Mouse (Mus musculus): ENCODE results near the gene Slc22a1. TPM values are rescaled to one million over a fixed set of nuclear protein-coding genes. Genes with fewer than 3 reads are reported as not detected.
"Not testable (repeated sequence)": the region's sequence is repeated elsewhere in the genome, so short reads cannot be mapped to it uniquely, and the experiment has no call there.

The Slc22a1 gene
- total RNA-seq, 1 experiment from 2014 or later: not detected

DNA sequence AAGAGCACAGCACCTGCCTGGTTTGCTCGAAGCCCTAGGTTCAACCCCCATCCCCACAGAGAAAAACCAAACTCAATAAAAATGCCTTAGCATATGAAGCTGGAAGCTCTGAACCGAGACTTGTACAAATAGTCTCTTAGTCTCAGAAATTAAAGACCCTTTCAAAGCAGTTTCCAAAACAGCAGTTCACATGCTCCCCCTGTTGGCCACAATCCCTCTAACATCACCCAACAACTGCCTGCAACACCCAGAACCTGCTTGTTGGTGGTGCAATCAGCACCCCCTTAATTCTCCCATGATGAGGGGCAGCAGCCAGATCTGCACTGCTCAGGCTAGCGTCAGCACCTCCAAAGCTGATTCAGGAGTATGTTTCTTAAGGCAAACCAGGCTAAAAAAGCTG lies 13.9 kb upstream of the Slc22a1 start:
- ATAC-seq (replicated peaks; ENCODE audit: insufficient number of reproducible peaks, low FRiP score, low TSS enrichment, poor library complexity, severe bottlenecking): no peak

GRCm38 (mm10) chr17:12688427-12689110 lies 12.9 kb upstream of the Slc22a1 start:
- ATAC-seq (replicated peaks; ENCODE audit: insufficient number of reproducible peaks, low FRiP score, low TSS enrichment, poor library complexity, severe bottlenecking): no peak

DNA sequence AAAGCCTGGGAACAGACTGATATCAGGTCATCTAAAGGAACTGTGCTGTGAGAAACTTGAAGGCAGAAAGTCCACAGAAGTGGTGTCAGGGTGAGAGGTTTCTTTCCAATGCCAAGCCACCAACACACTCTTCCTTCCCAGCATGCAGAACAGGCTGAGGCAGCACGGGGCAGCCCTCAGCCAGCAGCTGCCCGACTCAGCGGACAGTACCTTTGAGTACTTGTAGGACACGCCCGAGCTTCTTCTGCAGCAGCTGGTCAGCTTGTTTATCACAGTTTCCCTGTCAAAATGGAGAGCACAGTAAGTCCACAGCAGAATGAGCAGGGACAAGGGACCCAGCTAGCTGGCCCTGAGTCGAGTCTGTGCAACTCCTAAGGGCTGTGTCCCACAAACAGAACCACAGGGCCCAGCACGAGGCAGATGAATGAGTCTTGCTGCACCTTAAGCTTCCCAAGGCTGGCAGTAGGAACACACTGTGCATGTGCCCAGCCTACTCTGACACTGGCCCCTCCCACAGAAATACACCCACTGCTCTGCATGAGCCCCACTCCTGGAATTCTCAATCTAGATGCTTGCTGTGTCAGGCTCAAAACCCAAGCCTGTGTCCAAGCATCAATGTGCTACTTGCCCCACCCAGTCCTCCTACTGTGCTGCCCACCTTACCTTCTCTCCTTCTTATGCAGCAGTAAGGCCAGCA lies 9.4 kb upstream of the Slc22a1 start:
- ATAC-seq (replicated peaks; ENCODE audit: insufficient number of reproducible peaks, low FRiP score, low TSS enrichment, poor library complexity, severe bottlenecking): no peak

- no peak for ATAC-seq (replicated peaks; ENCODE audit: insufficient number of reproducible peaks, low FRiP score, low TSS enrichment, poor library complexity, severe bottlenecking)
Measured at GRCm38 (mm10) chr17:12684412-12684811, 8.8 kb upstream of the Slc22a1 start.

- ATAC-seq (replicated peaks; ENCODE audit: insufficient number of reproducible peaks, low FRiP score, low TSS enrichment, poor library complexity, severe bottlenecking): no peak
Measured at GRCm38 (mm10) chr17:12683582-12683981, 8.0 kb upstream of the Slc22a1 start.

GRCm38 (mm10) chr17:12678261-12678660 lies 2.6 kb upstream of the Slc22a1 start:
- ATAC-seq (replicated peaks; ENCODE audit: insufficient number of reproducible peaks, low FRiP score, low TSS enrichment, poor library complexity, severe bottlenecking): no peak

- no peak for ATAC-seq (replicated peaks; ENCODE audit: insufficient number of reproducible peaks, low FRiP score, low TSS enrichment, poor library complexity, severe bottlenecking)
Measured at GRCm38 (mm10) chr17:12677139-12677538, 1.5 kb upstream of the Slc22a1 start.

GRCm38 (mm10) chr17:12674980-12675379 lies 649 bp downstream of the Slc22a1 start:
- not testable (repeated sequence) for ATAC-seq (replicated peaks; ENCODE audit: insufficient number of reproducible peaks, low FRiP score, low TSS enrichment, poor library complexity, severe bottlenecking)

DNA sequence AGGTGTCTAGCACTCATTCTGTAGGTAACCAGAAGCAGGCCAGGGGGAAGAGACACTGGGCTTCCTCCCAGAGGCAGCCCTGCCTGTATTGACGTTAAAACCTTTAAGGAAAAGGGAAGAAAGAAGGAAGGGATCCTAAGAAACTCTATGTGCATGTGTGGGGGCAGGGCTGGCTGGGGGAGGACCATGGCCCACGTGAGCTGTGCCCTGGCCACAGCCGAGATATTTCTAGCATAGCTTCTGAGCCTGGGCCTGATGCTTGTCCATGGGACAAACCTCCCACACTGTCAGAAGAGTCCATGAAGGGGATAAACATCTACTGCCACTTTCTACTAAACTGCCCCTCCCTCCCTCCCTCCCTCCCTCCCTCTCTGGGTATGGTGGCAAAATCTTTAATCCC lies 1.8 kb downstream of the Slc22a1 start:
- ATAC-seq (replicated peaks; ENCODE audit: insufficient number of reproducible peaks, low FRiP score, low TSS enrichment, poor library complexity, severe bottlenecking): no peak

- ATAC-seq (replicated peaks; ENCODE audit: insufficient number of reproducible peaks, low FRiP score, low TSS enrichment, poor library complexity, severe bottlenecking): no peak
Measured at GRCm38 (mm10) chr17:12672285-12672790, 3.3 kb downstream of the Slc22a1 start.

DNA sequence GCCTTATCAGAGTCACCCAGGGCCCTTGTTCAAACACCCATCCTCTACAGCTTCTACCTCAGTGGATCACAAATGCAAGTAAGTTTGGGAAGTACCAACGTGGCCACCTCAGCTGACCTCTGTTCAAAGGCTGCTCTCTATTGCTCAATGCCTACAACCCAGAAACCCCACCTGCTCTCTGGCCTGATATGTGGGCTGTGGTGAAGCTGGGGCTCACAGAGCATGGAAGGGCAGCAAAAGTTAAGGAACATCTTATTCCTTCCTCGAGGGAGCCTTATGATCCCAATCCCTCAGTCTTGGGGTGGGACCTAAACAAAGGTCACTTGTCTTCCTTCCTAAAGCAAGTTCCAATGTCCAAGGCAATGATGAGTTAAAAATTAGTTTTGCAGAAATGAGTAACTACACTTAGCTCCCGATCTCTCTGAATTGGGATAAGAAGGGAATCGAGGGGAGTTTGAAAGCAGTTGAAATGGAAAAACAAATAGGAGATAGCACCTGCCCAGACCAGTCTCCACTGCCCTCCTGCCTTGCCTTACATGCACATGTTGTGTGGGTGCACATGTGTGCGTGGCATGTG lies 4.5 kb downstream of the Slc22a1 start:
- no peak for ATAC-seq (replicated peaks; ENCODE audit: insufficient number of reproducible peaks, low FRiP score, low TSS enrichment, poor library complexity, severe bottlenecking)

- ATAC-seq (replicated peaks; ENCODE audit: insufficient number of reproducible peaks, low FRiP score, low TSS enrichment, poor library complexity, severe bottlenecking): no peak
Measured at GRCm38 (mm10) chr17:12669363-12669679, 6.3 kb downstream of the Slc22a1 start.

DNA sequence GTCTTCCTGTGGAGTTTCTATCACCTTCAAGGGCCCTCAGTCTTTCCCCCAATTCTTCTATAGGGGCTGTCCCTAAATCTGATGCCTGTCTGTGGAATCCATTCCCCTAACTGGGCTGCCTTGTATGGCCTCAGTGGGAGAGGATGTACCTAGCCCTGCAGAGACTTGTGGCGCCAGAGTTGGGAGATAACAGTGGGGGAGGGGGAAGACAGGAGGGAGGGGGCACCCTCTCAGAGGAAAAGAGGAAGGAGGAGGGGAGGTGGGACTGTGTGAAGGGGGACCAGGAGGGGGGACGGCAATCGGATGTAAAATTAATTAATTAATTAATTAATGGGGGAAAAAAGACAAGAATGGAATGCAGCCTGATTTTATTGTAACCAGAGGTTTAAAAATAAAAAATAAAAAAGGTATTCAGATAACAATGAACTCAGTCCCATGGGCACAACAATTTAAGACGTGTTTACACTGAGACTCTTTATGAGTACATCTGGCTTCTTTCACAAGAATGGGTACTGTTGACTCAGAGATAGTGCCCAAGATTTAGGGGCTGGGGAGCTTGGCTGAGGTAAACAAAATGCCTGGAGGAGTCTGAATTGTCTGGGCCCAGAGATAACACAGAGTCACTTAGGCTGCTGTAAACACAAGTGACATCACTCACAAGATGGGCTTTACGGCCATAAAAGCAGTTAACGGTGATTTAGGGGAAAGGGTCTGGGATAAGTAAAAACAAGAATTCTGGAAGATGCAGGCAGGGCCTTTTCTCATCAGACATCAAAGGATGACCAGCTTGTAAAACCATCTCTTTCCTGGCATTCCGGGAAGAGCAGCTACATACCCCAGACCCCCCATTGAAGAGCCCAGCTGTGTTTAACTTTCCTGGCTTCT lies 6.9 kb downstream of the Slc22a1 start:
- no peak for ATAC-seq (replicated peaks; ENCODE audit: insufficient number of reproducible peaks, low FRiP score, low TSS enrichment, poor library complexity, severe bottlenecking)

- no peak for ATAC-seq (replicated peaks; ENCODE audit: insufficient number of reproducible peaks, low FRiP score, low TSS enrichment, poor library complexity, severe bottlenecking)
Measured at GRCm38 (mm10) chr17:12664156-12664555, 11.5 kb downstream of the Slc22a1 start.

GRCm38 (mm10) chr17:12660572-12661260 lies 14.9 kb downstream of the Slc22a1 start:
- no peak for ATAC-seq (replicated peaks; ENCODE audit: insufficient number of reproducible peaks, low FRiP score, low TSS enrichment, poor library complexity, severe bottlenecking)

GRCm38 (mm10) chr17:12659233-12659632 lies 16.4 kb downstream of the Slc22a1 start:
- no peak for ATAC-seq (replicated peaks; ENCODE audit: insufficient number of reproducible peaks, low FRiP score, low TSS enrichment, poor library complexity, severe bottlenecking)

DNA sequence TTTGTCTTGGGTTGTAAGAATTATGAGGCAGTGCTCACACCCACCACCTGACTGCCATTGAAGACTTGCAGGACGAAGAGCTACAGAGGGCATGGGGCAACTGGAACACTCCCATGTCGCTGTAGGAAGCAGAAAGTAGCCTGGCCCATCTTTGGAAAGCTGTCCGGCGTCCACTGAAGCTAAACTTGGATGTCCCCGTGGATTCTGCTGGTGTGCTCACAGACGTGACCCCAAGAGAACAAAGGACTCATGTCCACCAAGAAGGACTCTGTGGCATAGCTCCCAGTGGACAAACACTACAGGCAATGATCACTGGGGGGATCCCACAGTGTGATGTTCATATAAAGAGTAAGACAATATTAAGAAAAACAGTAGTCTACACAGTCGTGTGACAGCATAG lies 16.8 kb downstream of the Slc22a1 start:
- ATAC-seq (replicated peaks; ENCODE audit: insufficient number of reproducible peaks, low FRiP score, low TSS enrichment, poor library complexity, severe bottlenecking): no peak

GRCm38 (mm10) chr17:12655826-12656225 lies 19.8 kb downstream of the Slc22a1 start:
- ATAC-seq (replicated peaks; ENCODE audit: insufficient number of reproducible peaks, low FRiP score, low TSS enrichment, poor library complexity, severe bottlenecking): no peak

GRCm38 (mm10) chr17:12654061-12654460 lies 21.6 kb downstream of the Slc22a1 start:
- no peak for ATAC-seq (replicated peaks; ENCODE audit: insufficient number of reproducible peaks, low FRiP score, low TSS enrichment, poor library complexity, severe bottlenecking)

All from monocyte, adult 5-6 weeks (primary cell).